Mouse (Mus musculus): ENCODE results near the gene Ddah2.
A peak's percentile ranks its signal among the peaks of the same experiment; 100 is the strongest.

DNA sequence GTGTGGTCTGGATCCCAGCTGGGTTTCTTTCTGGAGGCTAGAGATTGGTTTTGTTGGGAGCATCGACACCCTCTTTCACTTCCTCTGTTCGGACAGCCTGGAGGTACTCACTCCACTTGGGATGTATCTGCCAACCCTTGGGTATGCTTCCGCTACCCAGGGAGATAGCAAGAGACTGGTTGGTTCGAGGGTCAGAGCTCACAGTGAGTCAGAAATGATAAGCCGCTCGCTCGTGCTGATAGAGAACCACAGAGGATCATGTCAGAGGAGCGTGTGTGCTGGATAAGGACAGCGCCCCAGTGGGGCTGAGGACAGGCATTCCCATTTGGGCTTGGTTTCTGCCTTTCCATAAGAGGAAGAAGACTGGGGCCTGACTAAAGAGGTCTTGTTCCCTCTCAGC, 20.9 kb downstream of the Ddah2 start:
- TF ChIP-seq CTCF (IDR thresholded peaks at IDR 0.05; ENCODE audit: low read depth) (peak; percentile 57), EP300 (IDR thresholded peaks at IDR 0.05; ENCODE audit: low read depth) (peak; percentile 88)

Measured in liver, postnatal 0 days (tissue).